Mouse (Mus musculus) C2C12 (cell line): ENCODE data around the gene Akr1c18. TPM values are rescaled to one million over a fixed set of nuclear protein-coding genes. Genes with fewer than 3 reads are reported as not detected.

Source experiments
- H3K27me3 ChIP-seq: one replicate; pipeline ENCODE4 v1.6.1; 2011; ENCODE audit not compliant: control insufficient read depth, insufficient read depth, insufficient read length
- H3K36me3 ChIP-seq: one replicate; pipeline ENCODE4 v1.6.1; 2011; ENCODE audit not compliant: control insufficient read depth, insufficient read depth
- H3K4me3 ChIP-seq: one replicate; pipeline ENCODE4 v1.5.1; 2011; ENCODE audit warnings: mild to moderate bottlenecking, control low read depth; ENCODE audit not compliant: poor library complexity, insufficient read depth, severe bottlenecking
- H3K79me2 ChIP-seq: one replicate; pipeline ENCODE4 v1.6.1; 2011; ENCODE audit not compliant: control insufficient read depth, insufficient read depth
- H3K79me3 ChIP-seq: one replicate; pipeline ENCODE4 v1.6.1; 2011; ENCODE audit warnings: low read depth, control low read depth
- H3ac ChIP-seq: one replicate; pipeline ENCODE3; 2011; ENCODE audit warnings: low read depth; ENCODE audit not compliant: control insufficient read depth, insufficient read length
- CEBPB ChIP-seq: IDR thresholded peaks from one replicate; pipeline ENCODE4 v1.6.1; 2011; ENCODE audit warnings: low read depth, mild to moderate bottlenecking, control low read depth, moderate library complexity
- CTCF ChIP-seq: IDR thresholded peaks from one replicate; pipeline ENCODE4 v1.5.1; 2011; ENCODE audit not compliant: control insufficient read depth, insufficient read depth, insufficient read length
- FOSL1 ChIP-seq: IDR thresholded peaks from one replicate; pipeline ENCODE4 v1.8.0; 2011; ENCODE audit warnings: mild to moderate bottlenecking, low read length; ENCODE audit not compliant: poor library complexity, insufficient read depth, severe bottlenecking
- MAX ChIP-seq: IDR thresholded peaks from one replicate; pipeline ENCODE4 v1.6.1; 2011; ENCODE audit warnings: mild to moderate bottlenecking, control low read depth
- MYOD1 ChIP-seq: IDR thresholded peaks from one replicate; pipeline ENCODE4 v1.6.1; 2011; ENCODE audit warnings: low read depth; ENCODE audit not compliant: control insufficient read depth, insufficient read length
- MYOG ChIP-seq: IDR thresholded peaks from one replicate; pipeline ENCODE4 v1.6.1; 2011; ENCODE audit not compliant: control insufficient read depth, insufficient read length; ENCODE audit errors: extremely low read depth
- USF1 ChIP-seq: IDR thresholded peaks from one replicate; pipeline ENCODE4 v1.6.1; 2011; ENCODE audit warnings: low read depth, mild to moderate bottlenecking, control low read depth, moderate library complexity
- polyA plus RNA-seq: library from polyadenylated mRNA; unstranded; fragments of >200 nt; fragmentation: generic; extraction: Trizol; gene quantifications from one replicate; pipeline ENCODE4 v1.2.1, GENCODE M21; 2012; ENCODE audit warnings: missing spikeins

The Akr1c18 gene
- polyA plus RNA-seq, 1 experiment, result not detected

GRCm38 (mm10) chr13:4172978-4173377 is 22.5 kb upstream of the Akr1c18 start:
- H3K4me3 ChIP-seq, result no peak overlapping the region
- TF ChIP-seq MYOG (no peak), CTCF (no peak), FOSL1 (no peak), MAX (no peak), MYOD1 (no peak), USF1 (no peak), CEBPB (no peak)
- no peaks in the 10 kb centered on the region for H3K79me3 ChIP-seq
- no peaks in the 10 kb centered on the region for H3K79me2 ChIP-seq
- no peak overlapping the region for H3ac ChIP-seq
- no peaks in the 10 kb centered on the region for H3K36me3 ChIP-seq
- no peaks in the 10 kb centered on the region for H3K27me3 ChIP-seq

- no peak overlapping the region for H3ac ChIP-seq
Measured at GRCm38 (mm10) chr13:4168006-4168405, 17.6 kb upstream of the Akr1c18 start.

DNA sequence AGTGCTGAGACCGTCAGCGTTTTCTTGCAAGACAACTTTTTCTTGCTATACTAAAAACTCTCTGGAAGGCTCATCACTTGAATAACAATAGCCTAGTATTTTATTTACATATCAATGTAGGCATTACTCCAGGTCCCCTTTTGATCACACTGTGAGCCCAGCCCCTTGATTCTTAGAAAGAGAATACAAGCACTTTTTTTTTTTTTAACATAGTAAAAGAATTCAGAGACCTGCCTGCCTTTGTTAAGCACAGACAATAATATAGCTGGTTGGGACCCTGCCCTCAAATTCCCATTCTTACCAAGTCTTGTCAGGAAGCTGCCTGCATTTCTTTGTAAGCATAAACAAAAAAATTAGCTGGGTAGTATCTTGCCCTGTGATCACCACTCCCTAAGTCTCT is 4.8 kb upstream of the Akr1c18 start:
- Histone ChIP-seq H3ac (no peak overlapping the region), H3K79me3 (no peaks in the 10 kb centered on the region), H3K79me2 (no peaks in the 10 kb centered on the region), H3K36me3 (no peaks in the 10 kb centered on the region), H3K27me3 (no peaks in the 10 kb centered on the region), H3K4me3 (no peak overlapping the region)
- TF ChIP-seq CTCF (no peak), MYOG (no peak), MYOD1 (no peak), CEBPB (no peak), MAX (no peak), FOSL1 (no peak), USF1 (no peak)

More at GRCm38 (mm10) chr13:4168006-4168405, 17.6 kb upstream of the Akr1c18 start:
- Histone ChIP-seq H3K36me3 (no peaks in the 10 kb centered on the region), H3K4me3 (no peak overlapping the region), H3K79me3 (no peaks in the 10 kb centered on the region), H3K79me2 (no peaks in the 10 kb centered on the region), H3K27me3 (no peaks in the 10 kb centered on the region)
- TF ChIP-seq MYOG, result no peak
- no peak for TF ChIP-seq CTCF
- TF ChIP-seq MAX, result no peak
- no peak for TF ChIP-seq FOSL1
- no peak for TF ChIP-seq MYOD1
- TF ChIP-seq USF1, result no peak
- TF ChIP-seq CEBPB, result no peak

DNA sequence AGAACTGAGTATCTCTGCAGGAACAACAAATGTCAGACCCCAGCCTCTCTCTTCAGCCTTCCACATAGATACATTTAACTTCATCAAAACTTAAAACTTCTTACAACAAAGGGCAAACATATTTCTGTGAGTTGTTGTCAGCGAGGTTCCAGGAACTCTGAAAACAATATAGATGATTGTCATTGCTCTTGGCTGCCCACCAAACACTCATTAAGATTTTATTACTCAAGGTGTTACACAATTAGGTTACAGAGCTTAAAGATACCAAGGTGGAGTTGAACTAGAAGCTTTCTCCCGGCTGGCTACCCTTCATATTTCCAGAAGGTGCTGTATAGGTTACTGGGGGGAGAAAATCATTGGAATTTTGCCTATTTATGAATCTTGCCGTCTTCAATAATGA is 3.1 kb upstream of the Akr1c18 start:
- Histone ChIP-seq H3ac (no peak overlapping the region), H3K4me3 (no peak overlapping the region), H3K36me3 (no peaks in the 10 kb centered on the region), H3K79me2 (no peaks in the 10 kb centered on the region), H3K27me3 (no peaks in the 10 kb centered on the region), H3K79me3 (no peaks in the 10 kb centered on the region)
- no peak for TF ChIP-seq MYOD1
- TF ChIP-seq FOSL1, result no peak
- TF ChIP-seq CTCF, result no peak
- TF ChIP-seq MYOG, result no peak
- TF ChIP-seq MAX, result no peak
- no peak for TF ChIP-seq CEBPB
- TF ChIP-seq USF1, result no peak

- TF ChIP-seq MAX, result no peak
- no peak for TF ChIP-seq MYOG
- no peak for TF ChIP-seq CEBPB
- no peak for TF ChIP-seq USF1
- TF ChIP-seq MYOD1, result no peak
- no peak for TF ChIP-seq CTCF
- TF ChIP-seq FOSL1, result no peak
Measured at GRCm38 (mm10) chr13:4152908-4153307, 2.5 kb upstream of the Akr1c18 start.

DNA sequence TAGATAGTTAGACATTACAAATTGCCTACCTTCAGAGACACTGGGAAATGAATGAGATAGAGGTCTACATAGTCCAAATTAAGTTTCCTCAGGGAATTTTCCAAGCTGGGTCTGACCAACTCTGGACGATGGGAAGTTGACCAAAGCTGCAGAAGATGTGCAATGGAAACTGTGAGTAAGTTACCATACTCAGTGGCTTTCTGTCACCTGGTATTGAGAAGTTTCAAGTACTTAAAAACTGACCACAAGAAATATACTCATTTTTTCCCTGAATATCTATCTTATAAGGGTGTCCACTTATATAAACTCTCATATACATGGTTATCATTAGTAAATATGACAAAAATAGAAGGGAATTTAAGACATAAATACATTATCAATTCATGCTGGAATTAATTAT is 6.2 kb downstream of the Akr1c18 start:
- Histone ChIP-seq H3ac (no peak overlapping the region), H3K27me3 (no peaks in the 10 kb centered on the region), H3K79me2 (no peaks in the 10 kb centered on the region), H3K79me3 (no peaks in the 10 kb centered on the region), H3K36me3 (no peaks in the 10 kb centered on the region), H3K4me3 (no peak overlapping the region)
- TF ChIP-seq USF1, result no peak
- no peak for TF ChIP-seq MYOG
- no peak for TF ChIP-seq CEBPB
- TF ChIP-seq MAX, result no peak
- TF ChIP-seq FOSL1, result no peak
- TF ChIP-seq MYOD1, result no peak
- no peak for TF ChIP-seq CTCF

More at GRCm38 (mm10) chr13:4152908-4153307, 2.5 kb upstream of the Akr1c18 start:
- Histone ChIP-seq H3ac (no peak overlapping the region), H3K79me3 (no peaks in the 10 kb centered on the region), H3K4me3 (no peak overlapping the region), H3K36me3 (no peaks in the 10 kb centered on the region), H3K27me3 (no peaks in the 10 kb centered on the region), H3K79me2 (no peaks in the 10 kb centered on the region)
